Mouse (Mus musculus) intestine, embryonic 16.5 days (tissue): Measurements from ENCODE around the gene Snx21. TPM values are rescaled to one million over a fixed set of nuclear protein-coding genes. Genes with fewer than 3 reads are reported as not detected.
"Not testable (repeated sequence)": the region's sequence is repeated elsewhere in the genome, so short reads cannot be mapped to it uniquely, and the experiment has no call there.

Source experiments
- ATAC-seq: fragments of 200-750 bp; cut with Nextera tagmentation; 2 replicates; pipeline ENCODE4 v1.8.0; 2017; ENCODE audit warnings: moderate TSS enrichment, moderate library complexity
- H3K27ac ChIP-seq: fragments of 300-500 bp; sonication (generic); 2 replicates; pipeline ENCODE4 v1.5.1; 2014; ENCODE audit warnings: mild to moderate bottlenecking, low read length
- H3K27me3 ChIP-seq: fragments of 300-500 bp; sonication (generic); replicated peaks from 2 replicates; pipeline ENCODE4 v1.6.1; 2014; ENCODE audit warnings: low read length, control low read depth, mixed read lengths; ENCODE audit not compliant: control insufficient read depth, insufficient read depth
- H3K36me3 ChIP-seq: fragments of 300-500 bp; sonication (generic); 2 replicates; pipeline ENCODE4 v1.6.1; 2014; ENCODE audit warnings: low read length, control low read depth; ENCODE audit not compliant: control insufficient read depth, insufficient read depth
- H3K4me1 ChIP-seq: fragments of 300-500 bp; sonication (generic); 2 replicates; pipeline ENCODE4 v1.6.1; 2014; ENCODE audit warnings: low read length, control low read depth, mixed read lengths; ENCODE audit not compliant: control insufficient read depth, insufficient read depth
- H3K4me2 ChIP-seq: fragments of 300-500 bp; sonication (generic); 2 replicates; pipeline ENCODE4 v1.6.1; 2014; ENCODE audit warnings: low read depth, low read length, control low read depth
- H3K4me3 ChIP-seq: fragments of 300-500 bp; sonication (generic); 2 replicates; pipeline ENCODE4 v1.5.1; 2014; ENCODE audit warnings: mild to moderate bottlenecking, low read length
- H3K9ac ChIP-seq: fragments of 300-500 bp; sonication (generic); 2 replicates; pipeline ENCODE4 v1.6.1; 2014; ENCODE audit warnings: low read depth, low read length
- H3K9me3 ChIP-seq: fragments of 300-500 bp; sonication (generic); 2 replicates; pipeline ENCODE4 v1.6.1; 2016; ENCODE audit warnings: low read length, control low read depth; ENCODE audit not compliant: control insufficient read depth
- WGBS: fragments of 180-500 bp; shearing (Covaris S2); extraction: QIAGEN DNeasy Blood & Tissue Kit; methylation state at CpG from one replicate; pipeline ENCODE4 v1.1.7; 2014; 5-methylcytosine and 5-hydroxymethylcytosine counted together
- polyA plus RNA-seq: library from polyadenylated mRNA; unstranded; fragments of >200 nt; fragmentation: Nextera tagmentation; extraction: Ambion mirVana; gene quantifications from 2 replicates; pipeline ENCODE4 v1.2.1, GENCODE M21; 2015

Snx21 gene
- polyA plus RNA-seq, 1 experiment from 2014 or later: 19.6 TPM

DNA sequence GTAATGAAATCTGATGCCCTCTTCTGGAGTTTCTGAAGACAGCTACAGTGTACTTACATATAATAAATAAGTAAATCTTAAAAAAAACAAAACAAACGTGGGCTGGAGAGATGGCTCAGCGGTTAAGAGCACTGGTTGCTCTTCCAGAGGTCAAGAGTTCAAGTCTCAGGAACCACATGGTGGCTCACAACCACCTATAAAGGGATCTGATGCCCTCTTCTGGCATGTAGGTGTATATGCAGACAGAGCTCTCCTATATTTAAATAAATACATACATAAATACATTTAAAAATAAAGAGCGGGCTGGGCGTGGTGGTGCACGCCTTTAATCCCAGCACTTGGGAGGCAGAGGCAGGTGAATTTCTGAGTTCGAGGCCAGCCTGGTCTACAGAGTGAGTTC, 12.9 kb downstream of the Snx21 start:
- H3K27me3 ChIP-seq, H3K4me1 ChIP-seq, H3K4me3 ChIP-seq, H3K9me3 ChIP-seq, ATAC-seq, H3K27ac ChIP-seq, H3K9ac ChIP-seq, H3K36me3 ChIP-seq, H3K4me2 ChIP-seq: not testable (repeated sequence)
- 77% methylated on average over 6 of the region's 6 CpGs for WGBS

DNA sequence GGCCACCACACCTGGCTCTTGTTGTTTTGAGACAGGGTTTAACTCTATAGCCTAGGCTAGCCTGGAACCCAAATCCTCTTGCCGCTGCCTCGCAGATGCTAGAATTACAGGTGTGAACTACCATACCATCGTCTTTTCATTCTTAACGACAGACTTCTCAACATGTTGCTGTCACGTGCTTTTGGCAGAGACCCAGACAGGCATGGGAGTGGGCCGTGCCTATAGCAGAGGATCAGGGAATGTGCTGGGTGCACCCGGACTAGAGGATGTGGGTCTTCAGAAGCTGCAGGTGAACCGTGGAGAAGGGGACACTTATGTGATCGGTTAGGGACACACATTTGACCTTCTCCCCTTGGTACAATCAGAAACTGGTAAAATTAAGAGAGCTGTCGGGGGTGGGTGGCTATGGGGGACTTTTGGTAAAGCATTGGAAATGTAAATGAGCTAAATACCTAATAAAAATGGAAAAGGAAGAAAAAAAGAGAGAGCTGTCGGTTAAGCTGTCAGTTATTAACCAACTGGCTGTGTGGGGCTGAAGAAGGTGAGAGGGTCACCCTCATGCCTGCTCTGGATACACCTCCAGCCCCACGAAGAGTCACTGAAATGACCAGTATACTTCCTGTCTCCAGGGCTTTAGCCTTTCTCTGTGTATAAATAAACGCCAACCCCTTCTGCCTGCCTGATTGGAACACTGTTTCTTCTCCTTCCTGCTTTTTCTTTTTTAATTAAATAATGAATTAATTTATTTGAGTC, 14.8 kb downstream of the Snx21 start:
- Histone ChIP-seq H3K9me3 (no peaks in the 10 kb centered on the region), H3K9ac (no peak overlapping the region), H3K27ac (no peak overlapping the region), H3K27me3 (no peaks in the 10 kb centered on the region), H3K36me3 (peaks cover 6% of the 10 kb centered on the region), H3K4me2 (no peak overlapping the region), H3K4me3 (no peak overlapping the region), H3K4me1 (peaks cover 9% of the 10 kb centered on the region)
- ATAC-seq: no peak
- WGBS: 88% methylated on average over 13 of the region's 13 CpGs

DNA sequence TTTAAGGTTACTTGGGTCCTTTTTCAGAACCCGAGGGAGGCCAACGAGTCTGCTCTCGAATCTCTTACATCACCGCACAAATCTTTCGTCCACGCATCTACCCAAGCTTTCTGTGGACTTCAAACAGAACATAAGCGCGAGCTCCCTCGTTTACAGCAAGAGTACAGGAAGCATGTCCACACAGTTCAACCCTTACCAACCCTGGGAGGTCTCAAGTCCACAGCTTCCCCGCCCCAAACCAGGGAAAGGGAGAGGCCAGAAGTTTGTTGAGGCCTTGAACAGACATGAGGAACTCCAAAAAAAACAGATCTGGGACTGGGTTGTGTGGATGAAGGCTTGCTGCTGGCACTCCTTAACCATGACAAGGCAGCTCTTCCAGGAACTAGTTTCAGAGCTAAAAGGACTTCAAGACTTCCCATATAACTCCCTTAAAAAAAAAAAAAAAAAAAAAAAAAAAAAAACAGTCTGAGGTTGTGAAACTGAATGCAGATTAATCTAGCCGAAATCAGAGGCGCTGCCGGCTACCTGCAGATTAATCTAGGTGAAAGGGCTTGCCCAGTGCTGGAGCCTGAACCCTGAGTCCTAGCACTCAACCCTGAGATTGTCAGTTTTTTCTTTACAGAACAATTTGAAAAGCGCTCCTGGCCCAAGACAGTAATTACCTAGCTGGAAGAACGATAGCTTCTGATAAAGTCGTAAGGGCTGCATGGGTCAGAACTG, 17.7 kb downstream of the Snx21 start:
- Histone ChIP-seq H3K27me3 (no peaks in the 10 kb centered on the region), H3K27ac (peak overlapping the region; percentile 12), H3K4me2 (peak overlapping the region; percentile 60), H3K4me3 (peak overlapping the region; percentile 67), H3K4me1 (peaks cover 13% of the 10 kb centered on the region), H3K9ac (peak overlapping the region; percentile 82), H3K36me3 (peaks cover 2% of the 10 kb centered on the region; the same call in 1 of the 2 replicates), H3K9me3 (no peaks in the 10 kb centered on the region)
- 78% methylated on average over 16 of the region's 16 CpGs for WGBS
- ATAC-seq: no peak

DNA sequence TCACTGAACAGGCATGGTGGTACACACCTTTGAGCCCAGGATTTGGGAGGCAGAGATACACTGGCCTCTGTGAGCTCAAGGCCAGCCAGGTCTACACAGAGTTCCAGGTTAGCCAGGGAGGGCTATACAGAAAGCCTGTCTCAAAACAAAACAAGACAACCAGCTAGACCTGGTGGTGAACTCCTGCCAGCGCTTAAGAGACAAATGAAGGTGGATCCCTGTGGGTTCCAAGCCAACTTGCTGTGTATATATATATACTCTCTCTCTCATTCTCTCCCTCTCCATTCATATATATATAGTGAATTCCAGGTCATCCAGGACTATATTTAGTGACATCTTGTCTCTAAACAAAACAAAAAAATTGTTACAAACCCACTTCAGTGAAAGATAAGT, 18.3 kb downstream of the Snx21 start:
- Histone ChIP-seq H3K4me3 (peak overlapping the region; percentile 67), H3K4me1 (peaks cover 13% of the 10 kb centered on the region), H3K9ac (peak overlapping the region; percentile 82), H3K27me3 (no peaks in the 10 kb centered on the region), H3K9me3 (no peaks in the 10 kb centered on the region), H3K36me3 (peaks cover 2% of the 10 kb centered on the region; the same call in 1 of the 2 replicates), H3K27ac (peak overlapping the region; percentile 12), H3K4me2 (peak overlapping the region; percentile 60)
- no peak for ATAC-seq
- 58% methylated on average over 1 of the region's 1 CpGs for WGBS

DNA sequence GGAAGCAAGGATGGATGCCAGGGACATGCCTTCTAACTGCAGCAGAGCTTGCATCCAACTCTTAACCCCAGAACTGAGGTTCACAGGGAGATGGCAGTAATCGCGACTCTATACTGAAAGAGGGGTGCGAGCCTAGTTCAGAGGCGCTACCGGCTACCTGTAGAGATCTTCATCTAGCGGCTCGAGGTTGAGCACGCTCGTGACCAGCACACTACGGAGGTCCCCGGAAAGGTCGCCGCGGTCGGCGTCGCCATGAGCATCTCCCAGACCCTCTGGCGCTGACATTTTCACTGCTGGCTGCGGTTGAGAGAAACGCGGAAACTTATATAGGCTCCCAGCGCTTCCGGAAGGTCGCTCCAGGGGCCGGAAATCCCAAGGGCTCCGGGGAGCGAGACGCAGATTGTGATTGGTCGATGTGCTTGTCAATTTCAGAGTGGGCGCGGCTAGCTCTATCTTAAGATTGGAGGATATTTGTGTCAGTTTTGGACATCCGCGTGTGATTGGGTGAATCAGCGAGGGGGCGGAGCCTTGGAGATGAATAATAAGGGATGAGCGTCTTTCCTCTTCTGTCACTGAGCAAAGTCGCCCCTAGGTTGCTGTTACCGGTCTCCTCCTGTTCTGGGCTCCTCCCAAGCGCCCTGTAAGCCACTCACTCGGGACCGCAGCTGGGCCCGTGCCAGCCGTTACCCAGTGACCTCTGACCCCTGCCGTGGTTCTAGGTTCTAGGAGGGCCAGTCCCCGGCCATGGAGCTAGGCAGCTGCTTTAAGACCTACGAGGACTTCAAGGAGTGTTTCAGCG, 19.1 kb downstream of the Snx21 start, which contains the start of the genes Acot8 and Zswim3:
Gene Acot8, minus strand, starts transcription at position 350 of the 799 bp plus-strand sequence.
Gene Zswim3, plus strand, starts transcription at position 566 of the 799 bp plus-strand sequence.
- ATAC-seq: peak; percentile 96

DNA sequence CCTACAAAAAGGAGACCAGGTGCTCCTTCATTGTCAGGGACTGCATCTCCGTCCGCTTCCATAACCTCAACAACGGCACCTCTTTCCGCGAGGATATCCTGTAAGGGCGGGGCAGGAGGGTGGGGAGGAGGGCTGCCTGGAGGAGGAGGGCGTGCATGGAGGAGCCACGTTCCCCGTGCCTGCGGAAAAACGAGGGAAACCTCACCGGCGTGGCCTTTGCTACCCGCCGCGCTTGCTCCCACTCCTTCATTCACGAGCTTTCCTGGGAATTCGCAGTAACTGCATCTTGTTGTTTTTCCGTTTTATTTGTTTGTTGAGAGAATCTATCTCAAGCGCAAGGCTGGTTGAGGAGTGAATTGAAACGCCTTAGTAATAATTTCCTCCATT, 19.7 kb downstream of the Snx21 start:
- Histone ChIP-seq H3K27ac (peak overlapping the region; percentile 82), H3K36me3 (peaks cover under 1% of the 10 kb centered on the region; the same call in 1 of the 2 replicates), H3K4me3 (peak overlapping the region; percentile 67), H3K9ac (peak overlapping the region; percentile 74), H3K4me2 (peak overlapping the region; percentile 59), H3K27me3 (no peaks in the 10 kb centered on the region), H3K4me1 (peaks cover 13% of the 10 kb centered on the region), H3K9me3 (no peaks in the 10 kb centered on the region)
- under 1% methylated on average over 21 of the region's 21 CpGs for WGBS
- ATAC-seq: peak; percentile 71

More for the DNA sequence above, 19.1 kb downstream of the Snx21 start, which contains the start of the genes Acot8 and Zswim3:
- under 1% methylated on average over 47 of the region's 47 CpGs for WGBS
- Histone ChIP-seq H3K36me3 (peaks cover 2% of the 10 kb centered on the region; the same call in 1 of the 2 replicates), H3K4me2 (peak within 1 kb of the TSS; percentile 60), H3K4me1 (peaks cover 13% of the 10 kb centered on the region), H3K27me3 (no peaks in the 10 kb centered on the region), H3K9ac (peak within 1 kb of the TSS; percentile 82), H3K4me3 (peak within 1 kb of the TSS; percentile 67), H3K27ac (peak within 1 kb of the TSS; percentile 82), H3K9me3 (no peaks in the 10 kb centered on the region)

DNA sequence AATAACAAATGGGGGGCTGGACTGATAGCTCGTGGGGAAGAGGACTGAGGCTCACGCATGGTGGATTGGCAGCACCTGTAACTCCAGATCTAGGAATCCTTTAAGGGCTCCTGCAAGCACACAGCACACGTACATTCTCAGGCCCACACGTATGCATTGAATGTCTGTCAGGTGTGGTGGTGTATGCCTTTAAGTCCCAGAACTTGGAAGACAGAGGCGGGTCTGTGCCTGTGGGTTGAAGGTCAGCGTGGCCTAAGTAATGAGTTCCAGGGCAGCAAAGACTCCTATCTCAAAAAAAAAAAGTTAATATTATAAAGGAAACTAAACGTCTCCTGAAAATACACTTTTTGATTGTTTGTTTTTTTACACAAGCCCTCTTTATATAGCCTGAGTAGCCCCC, 21.0 kb downstream of the Snx21 start:
- no peaks in the 10 kb centered on the region for H3K9me3 ChIP-seq

DNA sequence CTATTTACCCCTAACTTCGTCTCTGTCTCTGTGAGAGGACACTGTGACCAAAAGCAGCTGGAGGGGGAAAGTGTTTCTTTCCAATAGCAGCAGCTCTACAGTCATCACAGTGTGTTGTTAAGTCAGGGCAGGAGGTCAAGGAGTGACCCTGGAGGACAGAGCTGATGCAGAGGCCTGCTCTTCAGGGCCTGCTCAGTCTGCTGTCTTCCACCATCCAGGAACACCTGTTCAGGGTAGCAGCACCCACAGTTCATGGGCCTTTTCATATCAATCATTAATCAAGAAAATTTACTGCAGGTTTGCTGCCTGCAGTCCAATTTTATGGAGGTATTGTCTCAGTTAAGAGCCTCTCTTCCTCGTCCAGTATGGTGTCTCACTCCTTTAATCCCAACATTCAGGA, 27.9 kb downstream of the Snx21 start:
- H3K4me1 ChIP-seq: peaks cover 12% of the 10 kb centered on the region
- no peak overlapping the region for H3K27ac ChIP-seq
- no peaks in the 10 kb centered on the region for H3K27me3 ChIP-seq
- WGBS: 57% methylated on average over 2 of the region's 2 CpGs
- no peak overlapping the region for H3K9ac ChIP-seq
- no peak overlapping the region for H3K4me3 ChIP-seq
- no peaks in the 10 kb centered on the region for H3K9me3 ChIP-seq
- no peak overlapping the region for H3K4me2 ChIP-seq
- no peaks in the 10 kb centered on the region; the same call in 1 of the 2 replicates for H3K36me3 ChIP-seq
- peak; percentile 54 for ATAC-seq

More for the DNA sequence above, 21.0 kb downstream of the Snx21 start:
- Histone ChIP-seq H3K4me1 (peaks cover 13% of the 10 kb centered on the region), H3K27me3 (no peaks in the 10 kb centered on the region), H3K36me3 (no peaks in the 10 kb centered on the region; the same call in 1 of the 2 replicates), H3K4me2 (peak overlapping the region; percentile 59; the same call in 1 of the 2 replicates), H3K27ac (peak overlapping the region; percentile 33; the same call in 1 of the 2 replicates), H3K4me3 (0 out of 2 replicates have a peak overlapping the region, but pooled peaks have one; percentile 67), H3K9ac (no peak overlapping the region)
- ATAC-seq: 0 out of 2 replicates have a peak, but pooled peaks have one; percentile 15
- WGBS: 58% methylated on average over 7 of the region's 7 CpGs
